Mouse (Mus musculus) hindbrain, embryonic 15.5 days (tissue): ENCODE results near the gene Ptgr2. TPM values are rescaled to one million over a fixed set of nuclear protein-coding genes. Genes with fewer than 3 reads are reported as not detected.

ENCODE experiments used
- polyA plus RNA-seq: library from polyadenylated mRNA; unstranded; fragments of >200 nt; fragmentation: Nextera tagmentation; extraction: Ambion mirVana; gene quantifications from 2 replicates; pipeline ENCODE4 v1.2.1, GENCODE M21; 2015

Ptgr2 gene
- polyA plus RNA-seq, 1 experiment from 2014 or later: 13.6 TPM

Other genes with a start within 250 kb of the Ptgr2 start
- 0.32 and 0.58 TPM in 2 replicates for gene Acot4, start 246.9 kb upstream of the Ptgr2 start, polyA plus RNA-seq
- not detected in 2 replicates for gene Gm49366, start 246.3 kb upstream of the Ptgr2 start, polyA plus RNA-seq
- 1.3 and 1.4 TPM in 2 replicates for gene Acot3, start 233.1 kb upstream of the Ptgr2 start, polyA plus RNA-seq
- gene Acot5, start 215.9 kb upstream of the Ptgr2 start, polyA plus RNA-seq: 0.44 and 0.46 TPM in 2 replicates
- 0.84 and 1.7 TPM in 2 replicates for gene Acot6, start 184.6 kb upstream of the Ptgr2 start, polyA plus RNA-seq
- gene Dnal1, start 170.9 kb upstream of the Ptgr2 start, polyA plus RNA-seq: 7.2 and 7.8 TPM in 2 replicates
- gene Pnma1, start 136.7 kb upstream of the Ptgr2 start, polyA plus RNA-seq: 4.0 and 4.5 TPM in 2 replicates
- gene Elmsan1, start 66.4 kb upstream of the Ptgr2 start, polyA plus RNA-seq: 4.5 and 4.9 TPM in 2 replicates
- gene Zfp410, start 31.6 kb downstream of the Ptgr2 start, polyA plus RNA-seq: 63.3 and 66.8 TPM in 2 replicates
- 45.4 and 45.5 TPM in 2 replicates for gene Coq6, start 76.4 kb downstream of the Ptgr2 start, polyA plus RNA-seq
- gene Fam161b, start 76.6 kb downstream of the Ptgr2 start, polyA plus RNA-seq: 17.2 and 17.8 TPM in 2 replicates
- gene Entpd5, start 123.8 kb downstream of the Ptgr2 start, polyA plus RNA-seq: 12.0 and 12.7 TPM in 2 replicates
- gene Bbof1, start 123.8 kb downstream of the Ptgr2 start, polyA plus RNA-seq: 5.0 and 5.1 TPM in 2 replicates
- 20.9 and 21.0 TPM in 2 replicates for gene Rnf113a2, start 132.0 kb downstream of the Ptgr2 start, polyA plus RNA-seq
- 31.0 and 31.2 TPM in 2 replicates for gene Aldh6a1, start 165.8 kb downstream of the Ptgr2 start, polyA plus RNA-seq
- gene Lin52, start 166.2 kb downstream of the Ptgr2 start, polyA plus RNA-seq: 31.2 and 32.6 TPM in 2 replicates